Mouse (Mus musculus): ENCODE measurements around the gene Bmper.

- TF ChIP-seq CTCF (IDR thresholded peaks at IDR 0.05; ENCODE audit: low read depth): no peak
- no peak for TF ChIP-seq EP300 (IDR thresholded peaks at IDR 0.05; ENCODE audit: low read depth)
These were observed 46.2 kb downstream of the Bmper start for GRCm38 (mm10) chr9:23269087-23269486.
